ENCODE assay signal across 8 mouse cellular contexts in genomic region chr12:73693347-73693746, GRCm38 (mm10).
A peak's percentile ranks its signal among the peaks of the same experiment; 100 is the strongest.
DNase-seq lines count a peak whose midpoint lies in the region; ATAC-seq and TF ChIP-seq lines count a peak whose summit lies in the region.

No protein-coding gene starts in this region.

- TF ChIP-seq POLR2A in heart, adult 2 months (IDR thresholded peaks at IDR 0.05; ENCODE audit: insufficient read depth, low read depth, low read length): no peak

- H3K27me3 ChIP-seq in heart, adult 2 months (ENCODE audit: control insufficient read depth, insufficient read depth, low read length): no peaks in the 10 kb centered on the region
- H3K27me3 ChIP-seq in liver, embryonic 12.5 days (replicated peaks): no peaks in the 10 kb centered on the region
- no peaks in the 10 kb centered on the region for H3K27me3 ChIP-seq in neural tube, embryonic 11.5 days (ENCODE audit: control insufficient read depth, insufficient read depth, low read length)

- peak; percentile 82 for TF ChIP-seq CTCF in heart, adult 2 months (IDR thresholded peaks at IDR 0.05)

- no peak overlapping the region for H3K4me2 ChIP-seq in liver, embryonic 12.5 days
- H3K4me2 ChIP-seq in neural tube, embryonic 11.5 days (ENCODE audit: low read depth): no peak overlapping the region

- peaks cover 4% of the 10 kb centered on the region for H3K36me3 ChIP-seq in heart, adult 2 months (ENCODE audit: control insufficient read depth, insufficient read depth, low read length)
- H3K36me3 ChIP-seq in liver, embryonic 12.5 days: no peaks in the 10 kb centered on the region
- H3K36me3 ChIP-seq in neural tube, embryonic 11.5 days (ENCODE audit: control insufficient read depth, insufficient read depth, low read length): no peaks in the 10 kb centered on the region

- no peaks in the 10 kb centered on the region for H3K9me3 ChIP-seq in liver, embryonic 12.5 days (replicated peaks)
- H3K9me3 ChIP-seq in neural tube, embryonic 11.5 days (ENCODE audit: control insufficient read depth, low read length): no peaks in the 10 kb centered on the region

- peak; percentile 54; the same call in 1 of the 2 replicates for TF ChIP-seq EP300 in heart, adult 2 months (IDR thresholded peaks at IDR 0.05; ENCODE audit: insufficient read depth, low read depth, low read length)

- peaks cover 3% of the 10 kb centered on the region for H3K4me1 ChIP-seq in heart, adult 2 months (ENCODE audit: control insufficient read depth, insufficient read depth, low read length)
- H3K4me1 ChIP-seq in liver, embryonic 12.5 days: no peaks in the 10 kb centered on the region
- no peaks in the 10 kb centered on the region for H3K4me1 ChIP-seq in neural tube, embryonic 11.5 days (ENCODE audit: control insufficient read depth, insufficient read depth, low read length)

- intact Hi-C loops in heart, adult 2 months (cut with DNase I): loop anchor here (1.0 kb wide), 1 partner anchor 129 kb away; no protein-coding TSS in a partner anchor

- WGBS in heart, adult 2 months: 18% methylated on average over 4 of the region's 4 CpGs
- 22% methylated on average over 4 of the region's 4 CpGs for WGBS in liver, embryonic 12.5 days (ENCODE audit: insufficient replicate concordance)
- WGBS in neural tube, embryonic 11.5 days: 22% methylated on average over 4 of the region's 4 CpGs

- H3K9ac ChIP-seq in heart, adult 2 months (ENCODE audit: low read depth, low read length): no peak overlapping the region
- H3K9ac ChIP-seq in liver, embryonic 12.5 days: no peak overlapping the region
- H3K9ac ChIP-seq in neural tube, embryonic 11.5 days (ENCODE audit: low read length): no peak overlapping the region

- H3K4me3 ChIP-seq in heart, adult 2 months: no peak overlapping the region
- H3K4me3 ChIP-seq in liver, embryonic 12.5 days: no peak overlapping the region
- no peak overlapping the region for H3K4me3 ChIP-seq in neural tube, embryonic 11.5 days (ENCODE audit: low read depth, low read length)

- no peaks in the 10 kb centered on the region; the same call in 1 of the 2 replicates for H3K79me2 ChIP-seq in heart, adult 2 months (replicated peaks; ENCODE audit: control insufficient read depth, insufficient read depth, low read length)

- ATAC-seq in liver, embryonic 12.5 days: peak; percentile 54; the same call in 1 of the 2 replicates
- no peak; the same call in 1 of the 2 replicates for ATAC-seq in neural tube, embryonic 11.5 days (ENCODE audit: insufficient read depth, low FRiP score, low TSS enrichment)

- H3K27ac ChIP-seq in heart, adult 2 months: no peak overlapping the region
- H3K27ac ChIP-seq in liver, embryonic 12.5 days: no peak overlapping the region
- H3K27ac ChIP-seq in neural tube, embryonic 11.5 days (ENCODE audit: low read depth, low read length): no peak overlapping the region

- DNase-seq in 416B (ENCODE audit: low read depth) (peak; percentile 90), R1 (ENCODE audit: low read depth, low spot score) (peak; percentile 76)
- peak; percentile 90 for DNase-seq in embryo, embryonic 10.5 days (ENCODE audit: low spot score)
- DNase-seq in heart, adult 2 months: peak; percentile 60 to 68
- DNase-seq in kidney, postnatal 10 days: peak; percentile 82
- peak; percentile 65 for DNase-seq in neural tube, embryonic 11.5 days (ENCODE audit: low spot score)
- peak; percentile 90 for DNase-seq in thymus, postnatal 0 days (ENCODE audit: low spot score)
